Mouse (Mus musculus): ENCODE data around the gene Borcs5. TPM values are rescaled to one million over a fixed set of nuclear protein-coding genes. Genes with fewer than 3 reads are reported as not detected.

Gene Borcs5
- polyA plus RNA-seq (2021): 15.4 TPM

- no peak for ATAC-seq
- CTCF ChIA-PET: interaction anchor here (1.2 kb wide), 1 partner anchor 17 kb away, joined by 3 read pairs; no protein-coding TSS in a partner anchor
- in situ Hi-C loops (cut with MboI; ENCODE audit: low pct_unique_long_range_greater_than_20kb): no loop called here
- no peak for TF ChIP-seq CTCF (IDR thresholded peaks at IDR 0.05)
- POLR2A ChIA-PET: interaction anchor here (0.6 kb wide), 2 partner anchors 18 to 29 kb away, joined by 3 read pairs; no protein-coding TSS in a partner anchor
- H3K27me3 ChIP-seq: no peaks in the 10 kb centered on the region
- no peak for DNase-seq (ENCODE audit: low read depth, low spot score)
Measured at GRCm38 (mm10) chr6:134639210-134639609, at the start of gene Borcs5. TSS of gene Borcs5 (plus strand) at chr6:134639510.

GRCm38 (mm10) chr6:134591614-134592013, 47.7 kb upstream of the Borcs5 start:
- DNase-seq (ENCODE audit: low read depth, low spot score) (no peak), ATAC-seq (no peak)
- CTCF ChIA-PET: no interaction called here
- H3K27me3 ChIP-seq: no peaks in the 10 kb centered on the region
- in situ Hi-C loops (cut with MboI; ENCODE audit: low pct_unique_long_range_greater_than_20kb): no loop called here
- POLR2A ChIA-PET: no interaction called here
- TF ChIP-seq CTCF (IDR thresholded peaks at IDR 0.05): no peak

- H3K27me3 ChIP-seq: no peaks in the 10 kb centered on the region
- POLR2A ChIA-PET: no interaction called here
- TF ChIP-seq CTCF (IDR thresholded peaks at IDR 0.05): no peak
- DNase-seq (ENCODE audit: low read depth, low spot score): no peak
- CTCF ChIA-PET: interaction anchor here (1.4 kb wide), 1 partner anchor 20 kb away, joined by 3 read pairs; no protein-coding TSS in a partner anchor
- in situ Hi-C loops (cut with MboI; ENCODE audit: low pct_unique_long_range_greater_than_20kb): no loop called here
- no peak for ATAC-seq
Measured at GRCm38 (mm10) chr6:134594569-134595442, 44.5 kb upstream of the Borcs5 start.

- in situ Hi-C loops (cut with MboI; ENCODE audit: low pct_unique_long_range_greater_than_20kb): no loop called here
- no peaks in the 10 kb centered on the region for H3K27me3 ChIP-seq
- DNase-seq (ENCODE audit: low read depth, low spot score) (no peak), ATAC-seq (no peak)
- ChIA-PET CTCF (interaction anchor here (2.6 kb wide), 1 partner anchor 10 kb away, joined by 11 read pairs; no protein-coding TSS in a partner anchor), POLR2A (no interaction called here)
- TF ChIP-seq CTCF (IDR thresholded peaks at IDR 0.05): no peak
Measured at GRCm38 (mm10) chr6:134597651-134598229, 41.6 kb upstream of the Borcs5 start.

GRCm38 (mm10) chr6:134599239-134599638, 40.1 kb upstream of the Borcs5 start:
- CTCF ChIA-PET: interaction anchor here (0.8 to 2.6 kb wide), 2 partner anchors 8 to 16 kb away, joined by 3 to 11 read pairs; no protein-coding TSS in a partner anchor
- ATAC-seq: no peak
- POLR2A ChIA-PET: no interaction called here
- H3K27me3 ChIP-seq: no peaks in the 10 kb centered on the region
- in situ Hi-C loops (cut with MboI; ENCODE audit: low pct_unique_long_range_greater_than_20kb): no loop called here
- DNase-seq (ENCODE audit: low read depth, low spot score): no peak
- TF ChIP-seq CTCF (IDR thresholded peaks at IDR 0.05): no peak

GRCm38 (mm10) chr6:134601130-134601529, 38.2 kb upstream of the Borcs5 start:
- no peaks in the 10 kb centered on the region for H3K27me3 ChIP-seq
- ChIA-PET POLR2A (interaction anchor here (0.8 kb wide), 1 partner anchor 14 kb away, joined by 3 read pairs; no protein-coding TSS in a partner anchor), CTCF (interaction anchor here (1.2 kb wide), 1 partner anchor 10 kb away, joined by 4 read pairs; no protein-coding TSS in a partner anchor)
- DNase-seq (ENCODE audit: low read depth, low spot score): no peak
- ATAC-seq: no peak
- TF ChIP-seq CTCF (IDR thresholded peaks at IDR 0.05): no peak
- in situ Hi-C loops (cut with MboI; ENCODE audit: low pct_unique_long_range_greater_than_20kb): loop anchor here (10.0 to 25.0 kb wide), 2 partner anchors 339 to 636 kb away; no protein-coding TSS in a partner anchor

GRCm38 (mm10) chr6:134601766-134602165, 37.5 kb upstream of the Borcs5 start:
- H3K27me3 ChIP-seq: no peaks in the 10 kb centered on the region
- DNase-seq (ENCODE audit: low read depth, low spot score) (no peak), ATAC-seq (no peak)
- ChIA-PET POLR2A (no interaction called here), CTCF (interaction anchor here (1.2 kb wide), 1 partner anchor 9 kb away, joined by 4 read pairs; no protein-coding TSS in a partner anchor)
- in situ Hi-C loops (cut with MboI; ENCODE audit: low pct_unique_long_range_greater_than_20kb): loop anchor here (10.0 to 25.0 kb wide), 2 partner anchors 339 to 637 kb away; no protein-coding TSS in a partner anchor
- TF ChIP-seq CTCF (IDR thresholded peaks at IDR 0.05): no peak

- ATAC-seq (no peak), DNase-seq (ENCODE audit: low read depth, low spot score) (no peak)
- H3K27me3 ChIP-seq: no peaks in the 10 kb centered on the region
- TF ChIP-seq CTCF (IDR thresholded peaks at IDR 0.05): no peak
- POLR2A ChIA-PET: no interaction called here
- in situ Hi-C loops (cut with MboI; ENCODE audit: low pct_unique_long_range_greater_than_20kb): loop anchor here (10.0 to 25.0 kb wide), 2 partner anchors 340 to 638 kb away; no protein-coding TSS in a partner anchor
- CTCF ChIA-PET: interaction anchor here (1.2 kb wide), 1 partner anchor 8 kb away, joined by 4 read pairs; no protein-coding TSS in a partner anchor
Measured at GRCm38 (mm10) chr6:134602371-134603003, 36.8 kb upstream of the Borcs5 start.

- ATAC-seq: no peak
- DNase-seq (ENCODE audit: low read depth, low spot score): no peak
- H3K27me3 ChIP-seq: no peaks in the 10 kb centered on the region
- ChIA-PET CTCF (interaction anchor here (4.1 kb wide), 1 partner anchor 178 kb away, joined by 27 read pairs; no protein-coding TSS in a partner anchor), POLR2A (no interaction called here)
- no peak for TF ChIP-seq CTCF (IDR thresholded peaks at IDR 0.05)
- in situ Hi-C loops (cut with MboI; ENCODE audit: low pct_unique_long_range_greater_than_20kb): loop anchor here (5.0 to 25.0 kb wide), 3 partner anchors 173 to 640 kb away; no protein-coding TSS in a partner anchor
Measured at GRCm38 (mm10) chr6:134605196-134605595, 34.1 kb upstream of the Borcs5 start.

GRCm38 (mm10) chr6:134606540-134606939, 32.8 kb upstream of the Borcs5 start:
- ChIA-PET POLR2A (interaction anchor here (1.2 kb wide), 1 partner anchor 39 kb away, joined by 3 read pairs; no protein-coding TSS in a partner anchor), CTCF (interaction anchor here (0.7 to 4.1 kb wide), 16 partner anchors 8 to 645 kb away, joined by 3 to 27 read pairs (median 4); no protein-coding TSS in a partner anchor)
- no peak for TF ChIP-seq CTCF (IDR thresholded peaks at IDR 0.05)
- H3K27me3 ChIP-seq: no peaks in the 10 kb centered on the region
- in situ Hi-C loops (cut with MboI; ENCODE audit: low pct_unique_long_range_greater_than_20kb): loop anchor here (5.0 to 25.0 kb wide), 3 partner anchors 174 to 642 kb away; no protein-coding TSS in a partner anchor
- no peak for ATAC-seq
- no peak for DNase-seq (ENCODE audit: low read depth, low spot score)
